Mouse (Mus musculus) embryonic fibroblast, embryonic 13.5 days (primary cell): ENCODE data around the gene Vps13d.

ENCODE experiments used
- CTCF ChIP-seq: IDR thresholded peaks from 2 replicates; pipeline ENCODE4 v1.5.1; 2011; ENCODE audit warnings: mild to moderate bottlenecking, control low read depth, low read length, moderate library complexity, borderline replicate concordance; ENCODE audit not compliant: insufficient read depth
- POLR2A ChIP-seq: IDR thresholded peaks from 2 replicates; pipeline ENCODE4 v1.6.1; 2011; ENCODE audit warnings: low read depth, mild to moderate bottlenecking, control low read depth, low read length, moderate library complexity

DNA sequence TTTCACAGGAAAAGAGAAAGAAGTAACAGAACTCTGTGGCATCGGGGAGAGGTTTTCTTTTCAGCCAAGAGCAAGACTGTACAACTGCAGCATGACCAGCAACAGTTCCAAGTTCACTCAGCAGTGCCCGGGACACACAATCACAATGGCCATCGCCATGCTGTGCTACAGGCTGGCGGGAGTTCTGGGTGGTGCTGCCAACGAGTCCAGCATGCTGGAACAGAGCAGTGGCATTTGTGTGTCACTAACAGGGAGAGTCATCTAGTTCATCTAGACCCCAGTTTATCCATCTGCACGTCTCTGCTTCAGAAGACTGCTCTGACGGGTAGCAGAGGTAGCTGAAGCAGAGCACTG is 169.4 kb downstream of the Vps13d start:
- TF ChIP-seq POLR2A = no peak
- TF ChIP-seq CTCF = no peak
